9 mouse cellular contexts compared by ENCODE assay signal in the genomic region with DNA sequence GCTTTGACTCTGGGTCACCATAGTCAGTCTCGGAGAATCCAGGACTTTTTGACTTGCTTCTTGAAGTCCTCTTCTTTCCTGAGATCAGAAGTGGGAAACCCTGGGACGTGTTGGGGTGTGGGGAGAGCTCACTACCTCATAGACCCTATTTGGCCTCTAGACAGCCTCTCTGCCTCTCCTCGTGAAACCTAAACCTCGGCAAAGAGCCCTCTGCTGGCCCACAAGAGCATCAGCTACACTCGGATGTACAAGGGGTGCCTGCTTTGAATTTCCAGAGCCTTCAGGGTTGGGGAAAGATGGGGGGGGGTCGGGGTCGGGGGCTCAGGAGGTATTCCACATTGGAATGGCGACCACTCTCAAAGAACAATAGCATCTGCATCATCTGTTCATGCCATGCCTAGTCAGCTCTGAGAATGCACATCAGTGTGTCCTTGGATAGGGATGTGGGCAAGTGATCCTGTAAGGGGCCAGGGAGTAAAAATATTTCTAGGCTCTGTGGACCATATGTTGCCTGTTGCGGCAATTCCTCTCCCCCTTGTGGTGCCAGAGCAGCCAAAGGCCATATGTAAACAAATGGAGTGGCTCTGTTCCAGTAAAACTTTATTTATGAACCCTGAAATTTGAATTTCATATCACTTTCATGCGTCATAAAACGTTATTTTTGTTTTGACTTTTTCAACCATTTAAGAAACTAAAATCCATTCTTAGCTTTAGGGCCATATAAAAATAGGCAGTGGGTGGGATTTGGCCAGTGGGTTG. TPM values are rescaled to one million over a fixed set of nuclear protein-coding genes. Genes with fewer than 3 reads are reported as not detected.
A peak's percentile ranks its signal among the peaks of the same experiment; 100 is the strongest.
DNase-seq lines count a peak whose midpoint lies in the region; ATAC-seq and TF ChIP-seq lines count a peak whose summit lies in the region.
"Had no signal": no experiment of that assay in that cellular context is flagged by ENCODE, and none has a peak within 500 bp of the region (broad histone marks: within the 10 kb centered on the region; RNA-seq: fewer than 3 reads in every experiment).

No protein-coding gene starts in this region.

- no peak overlapping the region for H3K4me3 ChIP-seq in liver, postnatal 0 days (ENCODE audit: low read depth, low read length)
- H3K4me3 ChIP-seq in liver, embryonic 11.5 days (ENCODE audit: low read depth, low read length), result no peak overlapping the region
- H3K4me3 ChIP-seq in hindbrain, postnatal 0 days (ENCODE audit: low read length), result no peak overlapping the region
- H3K4me3 ChIP-seq: neural tube, embryonic 13.5 days had no signal

- H3K4me1 ChIP-seq in liver, postnatal 0 days (ENCODE audit: insufficient read depth), result no peaks in the 10 kb centered on the region; the same call in 1 of the 2 replicates
- no peaks in the 10 kb centered on the region for H3K4me1 ChIP-seq in liver, embryonic 11.5 days (replicated peaks; ENCODE audit: control insufficient read depth, insufficient read depth, low read length)
- no peaks in the 10 kb centered on the region for H3K4me1 ChIP-seq in hindbrain, postnatal 0 days (ENCODE audit: insufficient read depth, low read length)
- H3K4me1 ChIP-seq: neural tube, embryonic 13.5 days had no signal

- H3K9ac ChIP-seq in liver, postnatal 0 days (replicated peaks), result no peak overlapping the region
- H3K9ac ChIP-seq in liver, embryonic 11.5 days (ENCODE audit: low read depth, low read length), result no peak overlapping the region
- no peak overlapping the region for H3K9ac ChIP-seq in hindbrain, postnatal 0 days (replicated peaks; ENCODE audit: low read length)
- H3K9ac ChIP-seq: neural tube, embryonic 13.5 days had no signal

- H3K27me3 ChIP-seq in liver, postnatal 0 days (ENCODE audit: insufficient read depth, low read length), result no peaks in the 10 kb centered on the region
- peaks cover 5% of the 10 kb centered on the region; the same call in 1 of the 2 replicates for H3K27me3 ChIP-seq in liver, embryonic 11.5 days (replicated peaks; ENCODE audit: control insufficient read depth, insufficient read depth, low read length)
- no peaks in the 10 kb centered on the region; the same call in 1 of the 2 replicates for H3K27me3 ChIP-seq in hindbrain, postnatal 0 days (ENCODE audit: insufficient read depth, low read length)

- H3K27ac ChIP-seq in liver, postnatal 0 days (ENCODE audit: low read depth), result no peak overlapping the region
- no peak overlapping the region for H3K27ac ChIP-seq in liver, embryonic 11.5 days (ENCODE audit: low read depth, low read length)
- H3K27ac ChIP-seq in hindbrain, postnatal 0 days, result no peak overlapping the region
- H3K27ac ChIP-seq: neural tube, embryonic 13.5 days had no signal

- no peak overlapping the region for H3K4me2 ChIP-seq in liver, postnatal 0 days (ENCODE audit: low read depth, low read length)
- no peak overlapping the region for H3K4me2 ChIP-seq in liver, embryonic 11.5 days
- no peak overlapping the region for H3K4me2 ChIP-seq in hindbrain, postnatal 0 days (ENCODE audit: low read depth, low read length)
- H3K4me2 ChIP-seq: neural tube, embryonic 13.5 days had no signal

- DNase-seq in cerebellum, postnatal 14 days, result peak; percentile 13 to 37
- DNase-seq in cerebellum, postnatal 36 days, result no peak
- no peak for DNase-seq in liver, postnatal 0 days
- DNase-seq in liver, embryonic 11.5 days (ENCODE audit: low spot score), result no peak
- peak; percentile 37 for DNase-seq in R1 (ENCODE audit: low read depth, low spot score)
- peak; percentile 43 for DNase-seq in hindbrain, postnatal 0 days (ENCODE audit: low spot score)
- no peak for DNase-seq in adrenal gland, postnatal 4 days (ENCODE audit: low spot score in 2 of 2)

- no peak for TF ChIP-seq EP300 in liver, postnatal 0 days (IDR thresholded peaks at IDR 0.05; ENCODE audit: low read depth)

- H3K9me3 ChIP-seq in liver, postnatal 0 days (ENCODE audit: low read length), result no peaks in the 10 kb centered on the region
- H3K9me3 ChIP-seq in liver, embryonic 11.5 days (ENCODE audit: control insufficient read depth, low read length), result no peaks in the 10 kb centered on the region
- H3K9me3 ChIP-seq in hindbrain, postnatal 0 days (ENCODE audit: low read length), result no peaks in the 10 kb centered on the region
- H3K9me3 ChIP-seq: neural tube, embryonic 13.5 days had no signal

- ATAC-seq in liver, postnatal 0 days, result no peak
- ATAC-seq in liver, embryonic 11.5 days (replicated peaks; ENCODE audit: low FRiP score), result no peak
- ATAC-seq in hindbrain, postnatal 0 days, result no peak
- no peak for ATAC-seq in activated CD4-positive, CD25-positive, alpha-beta regulatory T cell, adult 4 months

- peak; percentile 42 for TF ChIP-seq CTCF in liver, postnatal 0 days (IDR thresholded peaks at IDR 0.05; ENCODE audit: low read depth)
- peak; percentile 53 for TF ChIP-seq CTCF in hindbrain, postnatal 0 days (IDR thresholded peaks at IDR 0.05; ENCODE audit: low read depth)

- 28% methylated on average over 11 of the region's 11 CpGs for WGBS in liver, postnatal 0 days (ENCODE audit: insufficient replicate concordance)
- 37% methylated on average over 11 of the region's 11 CpGs for WGBS in liver, embryonic 11.5 days
- 31% methylated on average over 11 of the region's 11 CpGs for WGBS in hindbrain, postnatal 0 days

- H3K36me3 ChIP-seq in liver, postnatal 0 days (replicated peaks; ENCODE audit: insufficient read depth, low read length), result no peaks in the 10 kb centered on the region
- no peaks in the 10 kb centered on the region for H3K36me3 ChIP-seq in liver, embryonic 11.5 days (ENCODE audit: control insufficient read depth, insufficient read depth, low read length)
- H3K36me3 ChIP-seq in hindbrain, postnatal 0 days (ENCODE audit: insufficient read depth, low read length), result no peaks in the 10 kb centered on the region
- H3K36me3 ChIP-seq: neural tube, embryonic 13.5 days had no signal

RNA-seq across cellular contexts. Expression of gene Gnl2, which starts 4.6 kb away (rescaled TPM):
- 25.8 and 26.7 TPM in 2 replicates for polyA plus RNA-seq in liver, postnatal 0 days (2015; fragmentation: Nextera tagmentation; extraction: Ambion mirVana)
- 106 and 107 TPM in 2 replicates for polyA plus RNA-seq in liver, embryonic 11.5 days (2014; fragmentation: Nextera tagmentation; extraction: Ambion mirVana)
- total RNA-seq in hindbrain, postnatal 0 days (2014; rRNA removed), result 22.5 and 26.0 TPM in 2 replicates
- 70.2 and 77.6 TPM in 2 replicates for polyA plus RNA-seq in hindbrain, postnatal 0 days (2015; fragmentation: Nextera tagmentation; extraction: Ambion mirVana)
- total RNA-seq in adrenal gland, postnatal 4 days (2021), result 10 to 100 TPM; 79.6 to 81.6 TPM
- 10 to 100 TPM; 60.7 to 68.3 TPM for polyA plus RNA-seq in activated CD4-positive, CD25-positive, alpha-beta regulatory T cell, adult 4 months (2017; shearing (Covaris generic))

RNA-seq across cellular contexts. Expression of gene Rspo1, which starts 34.7 kb away (rescaled TPM):
- polyA plus RNA-seq in liver, postnatal 0 days (2015; fragmentation: Nextera tagmentation; extraction: Ambion mirVana), result 0.41 and 0.86 TPM in 2 replicates
- polyA plus RNA-seq in liver, embryonic 11.5 days (2014; fragmentation: Nextera tagmentation; extraction: Ambion mirVana), result 4.9 and 5.2 TPM in 2 replicates
- 0.36 and 13.6 TPM in 2 replicates for total RNA-seq in hindbrain, postnatal 0 days (2014; rRNA removed)
- polyA plus RNA-seq in hindbrain, postnatal 0 days (2015; fragmentation: Nextera tagmentation; extraction: Ambion mirVana), result 0.74 and 0.95 TPM in 2 replicates
- total RNA-seq in adrenal gland, postnatal 4 days (2021), result 1 to 10 TPM; 6.7 to 9.7 TPM
- not detected for polyA plus RNA-seq in activated CD4-positive, CD25-positive, alpha-beta regulatory T cell, adult 4 months (2017; shearing (Covaris generic))

RNA-seq across cellular contexts. Expression of gene Dnali1, which starts 44.5 kb away (rescaled TPM):
- 0.06 TPM in 1 of 2 replicates, not detected in the other for polyA plus RNA-seq in liver, postnatal 0 days (2015; fragmentation: Nextera tagmentation; extraction: Ambion mirVana)
- 0.07 and 0.19 TPM in 2 replicates for polyA plus RNA-seq in liver, embryonic 11.5 days (2014; fragmentation: Nextera tagmentation; extraction: Ambion mirVana)
- total RNA-seq in hindbrain, postnatal 0 days (2014; rRNA removed), result 0.73 and 2.4 TPM in 2 replicates
- polyA plus RNA-seq in hindbrain, postnatal 0 days (2015; fragmentation: Nextera tagmentation; extraction: Ambion mirVana), result 1.4 and 1.5 TPM in 2 replicates
- total RNA-seq in adrenal gland, postnatal 4 days (2021), result not detected
- not detected for polyA plus RNA-seq in activated CD4-positive, CD25-positive, alpha-beta regulatory T cell, adult 4 months (2017; shearing (Covaris generic))

RNA-seq across cellular contexts. Expression of gene Snip1, which starts 45.5 kb away (rescaled TPM):
- 10.7 and 10.8 TPM in 2 replicates for polyA plus RNA-seq in liver, postnatal 0 days (2015; fragmentation: Nextera tagmentation; extraction: Ambion mirVana)
- polyA plus RNA-seq in liver, embryonic 11.5 days (2014; fragmentation: Nextera tagmentation; extraction: Ambion mirVana), result 26.7 and 31.3 TPM in 2 replicates
- 29.2 and 35.0 TPM in 2 replicates for total RNA-seq in hindbrain, postnatal 0 days (2014; rRNA removed)
- polyA plus RNA-seq in hindbrain, postnatal 0 days (2015; fragmentation: Nextera tagmentation; extraction: Ambion mirVana), result 15.7 and 16.3 TPM in 2 replicates
- total RNA-seq in adrenal gland, postnatal 4 days (2021), result 10 to 100 TPM; 21.2 to 22.2 TPM
- 10 to 100 TPM in 1 of 2 experiments, 1 to 10 TPM in 1; 8.2 to 10.6 TPM for polyA plus RNA-seq in activated CD4-positive, CD25-positive, alpha-beta regulatory T cell, adult 4 months (2017; shearing (Covaris generic))

Comparison
In these comparisons a context has a peak if more than half of its experiments do, and no peak if none do; other contexts are left out.
1. DNase-seq: peak in cerebellum, postnatal 14 days (2 of 2), R1 (single experiment) and hindbrain, postnatal 0 days (single experiment); none in cerebellum, postnatal 36 days (0 of 2), liver, postnatal 0 days (single experiment), liver, embryonic 11.5 days (single experiment) and adrenal gland, postnatal 4 days (0 of 2).